Mouse (Mus musculus) forebrain, embryonic 13.5 days (tissue): ENCODE results near the gene Prdm16. TPM values are rescaled to one million over a fixed set of nuclear protein-coding genes. Genes with fewer than 3 reads are reported as not detected.

ENCODE experiments used
- ATAC-seq: fragments of 200-750 bp; cut with Nextera tagmentation; 2 replicates; pipeline ENCODE4 v1.8.0; 2017
- H3K27ac ChIP-seq: fragments of 300-500 bp; sonication (generic); 2 replicates; pipeline ENCODE4 v1.5.1; 2015; ENCODE audit warnings: inconsistent platforms, mild to moderate bottlenecking, moderate library complexity
- H3K27me3 ChIP-seq: fragments of 300-500 bp; sonication (generic); 2 replicates; pipeline ENCODE4 v1.6.1; 2015; ENCODE audit warnings: mild to moderate bottlenecking, inconsistent platforms
- H3K36me3 ChIP-seq: fragments of 300-500 bp; sonication (generic); 2 replicates; pipeline ENCODE4 v1.6.1; 2015; ENCODE audit warnings: mild to moderate bottlenecking, inconsistent platforms; ENCODE audit not compliant: poor library complexity, severe bottlenecking
- H3K4me1 ChIP-seq: fragments of 300-500 bp; sonication (generic); 2 replicates; pipeline ENCODE4 v1.6.1; 2015; ENCODE audit warnings: inconsistent platforms
- H3K4me2 ChIP-seq: fragments of 300-500 bp; sonication (generic); 2 replicates; pipeline ENCODE4 v1.6.1; 2015; ENCODE audit warnings: inconsistent platforms, mild to moderate bottlenecking, moderate library complexity
- H3K4me3 ChIP-seq: fragments of 300-500 bp; sonication (generic); 2 replicates; pipeline ENCODE4 v1.5.1; 2015; ENCODE audit warnings: mild to moderate bottlenecking, inconsistent platforms
- H3K9ac ChIP-seq: fragments of 300-500 bp; sonication (generic); 2 replicates; pipeline ENCODE4 v1.6.1; 2015; ENCODE audit warnings: mild to moderate bottlenecking, inconsistent platforms
- H3K9me3 ChIP-seq: fragments of 300-500 bp; sonication (generic); replicated peaks from 2 replicates; pipeline ENCODE4 v1.6.1; 2016; ENCODE audit warnings: inconsistent platforms
- WGBS: fragments of 180-500 bp; shearing (Covaris S2); methylation state at CpG from one replicate; pipeline ENCODE4 v1.1.7; 2015; 5-methylcytosine and 5-hydroxymethylcytosine counted together
- polyA plus RNA-seq: library from polyadenylated mRNA; unstranded; fragments of >200 nt; fragmentation: Nextera tagmentation; extraction: Ambion mirVana; gene quantifications from 2 replicates; pipeline ENCODE4 v1.2.1, GENCODE M21; 2015

The Prdm16 gene
- polyA plus RNA-seq, 1 experiment from 2014 or later = 41.3 TPM

GRCm38 (mm10) chr4:154638320-154638886, 1.7 kb upstream of the Prdm16 start:
- peaks cover 63% of the 10 kb centered on the region for H3K27me3 ChIP-seq
- 6% methylated on average over 15 of the region's 15 CpGs for WGBS
- no peaks in the 10 kb centered on the region for H3K36me3 ChIP-seq
- peak overlapping the region; percentile 88 for H3K4me2 ChIP-seq
- peak overlapping the region; percentile 95 for H3K27ac ChIP-seq
- peak; percentile 15; the same call in 1 of the 2 replicates for ATAC-seq
- no peaks in the 10 kb centered on the region for H3K9me3 ChIP-seq
- peaks cover 75% of the 10 kb centered on the region for H3K4me1 ChIP-seq
- H3K9ac ChIP-seq = peak overlapping the region; percentile 98
- peak overlapping the region; percentile 80 for H3K4me3 ChIP-seq

- Histone ChIP-seq H3K4me1 (peaks cover 82% of the 10 kb centered on the region), H3K4me3 (peak overlapping the region; percentile 80), H3K4me2 (peak overlapping the region; percentile 88), H3K9me3 (no peaks in the 10 kb centered on the region), H3K27me3 (peaks cover 62% of the 10 kb centered on the region), H3K9ac (peak overlapping the region; percentile 98), H3K27ac (peak overlapping the region; percentile 95), H3K36me3 (no peaks in the 10 kb centered on the region)
- 0 out of 2 replicates have a peak, but pooled peaks have one; percentile 17 for ATAC-seq
- under 1% methylated on average over 48 of the region's 73 CpGs for WGBS
Measured at GRCm38 (mm10) chr4:154637468-154638319, 1.0 kb upstream of the Prdm16 start.

DNA sequence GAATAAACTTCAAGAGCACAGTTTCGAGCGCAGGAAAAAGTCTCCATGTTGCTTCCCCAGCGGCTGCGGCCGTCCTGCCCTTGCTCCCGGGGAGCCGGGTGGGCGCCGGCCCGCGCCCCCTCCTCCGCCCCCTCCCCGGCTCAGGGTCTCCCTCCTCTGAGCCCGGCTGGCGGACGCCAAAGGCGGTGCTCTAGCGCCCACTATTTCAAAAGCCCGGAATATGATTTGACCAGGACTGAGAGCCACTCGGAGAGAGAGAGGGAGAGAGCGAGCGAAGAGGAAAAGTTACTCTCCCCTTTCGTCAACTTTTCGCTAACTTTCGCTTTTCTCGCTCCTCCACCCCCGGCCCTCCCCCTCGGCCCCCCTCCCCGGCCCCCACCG, 630 bp downstream of the Prdm16 start:
- peak; percentile 58 for ATAC-seq

GRCm38 (mm10) chr4:154635241-154636052, 1.2 kb downstream of the Prdm16 start:
- no peaks in the 10 kb centered on the region for H3K36me3 ChIP-seq
- peaks cover 59% of the 10 kb centered on the region for H3K27me3 ChIP-seq
- peaks cover 89% of the 10 kb centered on the region for H3K4me1 ChIP-seq
- H3K27ac ChIP-seq = peak overlapping the region; percentile 95
- under 1% methylated on average over 78 of the region's 94 CpGs for WGBS
- peak overlapping the region; percentile 80 for H3K4me3 ChIP-seq
- ATAC-seq = peak; percentile 34; the same call in 1 of the 2 replicates
- H3K4me2 ChIP-seq = peak overlapping the region; percentile 88
- H3K9me3 ChIP-seq = no peaks in the 10 kb centered on the region
- H3K9ac ChIP-seq = peak overlapping the region; percentile 98

More for the DNA sequence above, 630 bp downstream of the Prdm16 start:
- Histone ChIP-seq H3K9me3 (no peaks in the 10 kb centered on the region), H3K36me3 (no peaks in the 10 kb centered on the region), H3K4me3 (peak overlapping the region; percentile 80), H3K27ac (peak overlapping the region; percentile 95), H3K27me3 (peaks cover 61% of the 10 kb centered on the region), H3K9ac (peak overlapping the region; percentile 98), H3K4me2 (peak overlapping the region; percentile 88), H3K4me1 (peaks cover 88% of the 10 kb centered on the region)
- WGBS = under 1% methylated on average over 18 of the region's 30 CpGs

DNA sequence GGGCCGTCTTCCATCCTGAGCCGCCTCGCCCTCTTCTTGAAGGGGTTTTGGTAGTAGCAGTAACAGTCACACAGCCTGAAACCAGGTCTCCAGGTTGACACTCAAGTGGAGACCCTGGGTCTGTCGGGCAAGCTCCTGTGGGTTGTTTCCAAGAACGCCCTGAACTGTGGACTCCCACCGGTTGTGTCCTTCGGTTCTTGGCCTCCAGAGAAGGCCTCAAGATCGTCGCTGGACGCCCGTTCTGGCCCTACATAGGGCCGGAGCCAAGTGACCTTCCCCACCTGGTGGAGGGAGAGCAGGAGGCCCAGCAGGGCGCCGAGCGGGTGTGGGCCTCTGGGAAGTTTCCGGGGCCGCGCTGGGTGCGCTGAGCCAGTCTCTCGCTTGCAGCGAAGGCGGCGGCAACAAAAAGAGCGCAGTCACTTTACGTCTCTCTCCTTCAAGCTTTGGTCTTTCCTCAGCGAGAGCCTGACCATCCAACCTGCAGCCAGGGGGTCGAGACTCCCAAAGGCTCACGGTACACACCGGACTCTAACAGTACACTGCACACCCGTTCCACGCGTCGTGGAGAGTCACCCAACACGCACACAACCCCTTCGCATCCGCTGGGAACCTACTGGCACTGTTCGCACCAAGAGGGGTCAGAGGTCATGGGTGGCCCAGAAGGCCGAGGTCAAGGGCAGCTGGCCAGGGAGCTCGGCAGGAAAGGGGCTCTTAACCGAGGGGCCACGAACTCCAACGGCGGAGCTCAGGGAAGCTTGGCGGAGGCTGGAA, 2.0 kb downstream of the Prdm16 start:
- no peaks in the 10 kb centered on the region for H3K36me3 ChIP-seq
- H3K4me2 ChIP-seq = peak overlapping the region; percentile 88
- peak overlapping the region; percentile 80 for H3K4me3 ChIP-seq
- 5% methylated on average over 43 of the region's 44 CpGs for WGBS
- no peaks in the 10 kb centered on the region for H3K9me3 ChIP-seq
- peak overlapping the region; percentile 98 for H3K9ac ChIP-seq
- H3K4me1 ChIP-seq = peaks cover 88% of the 10 kb centered on the region
- peaks cover 51% of the 10 kb centered on the region for H3K27me3 ChIP-seq
- peak overlapping the region; percentile 95 for H3K27ac ChIP-seq
- no peak for ATAC-seq

DNA sequence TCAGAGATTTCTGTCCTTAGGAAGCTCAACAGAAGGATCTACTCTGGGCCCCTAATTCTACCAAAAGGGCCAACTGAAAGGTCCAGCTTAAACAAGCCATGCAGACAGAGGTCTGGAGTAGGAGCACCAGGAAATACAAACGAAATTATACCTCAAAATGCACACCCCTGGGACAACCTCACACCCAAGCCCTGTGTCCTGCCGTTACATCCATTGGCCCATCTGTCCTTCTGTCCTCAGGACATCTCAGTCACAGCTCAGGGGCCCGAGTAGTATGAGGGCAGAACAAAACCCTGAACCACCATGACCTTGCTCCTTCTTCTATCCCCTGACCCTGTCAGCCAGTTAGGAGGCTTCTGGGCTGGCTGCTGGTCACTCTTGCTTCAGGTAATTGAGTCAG, 2.7 kb downstream of the Prdm16 start:
- ATAC-seq = no peak
- Histone ChIP-seq H3K27ac (peak overlapping the region; percentile 95; the same call in 1 of the 2 replicates), H3K4me3 (peak overlapping the region; percentile 80), H3K9ac (peak overlapping the region; percentile 98), H3K36me3 (no peaks in the 10 kb centered on the region), H3K4me1 (peaks cover 88% of the 10 kb centered on the region), H3K27me3 (peaks cover 45% of the 10 kb centered on the region), H3K9me3 (no peaks in the 10 kb centered on the region), H3K4me2 (peak overlapping the region; percentile 88)
- WGBS = 23% methylated on average over 3 of the region's 3 CpGs

- H3K9me3 ChIP-seq = no peaks in the 10 kb centered on the region
- peak overlapping the region; percentile 88 for H3K4me2 ChIP-seq
- peaks cover 91% of the 10 kb centered on the region for H3K4me1 ChIP-seq
- no peaks in the 10 kb centered on the region for H3K36me3 ChIP-seq
- H3K4me3 ChIP-seq = peak overlapping the region; percentile 80
- WGBS = 21% methylated on average over 14 of the region's 14 CpGs
- ATAC-seq = 0 out of 2 replicates have a peak, but pooled peaks have one; percentile 11
- peaks cover 39% of the 10 kb centered on the region for H3K27me3 ChIP-seq
- peak overlapping the region; percentile 95 for H3K27ac ChIP-seq
- peak overlapping the region; percentile 98 for H3K9ac ChIP-seq
Measured at GRCm38 (mm10) chr4:154632800-154633764, 3.6 kb downstream of the Prdm16 start.

GRCm38 (mm10) chr4:154630763-154631162, 5.9 kb downstream of the Prdm16 start:
- Histone ChIP-seq H3K4me1 (peaks cover 98% of the 10 kb centered on the region), H3K27me3 (peaks cover 35% of the 10 kb centered on the region), H3K36me3 (no peaks in the 10 kb centered on the region), H3K27ac (peak overlapping the region; percentile 14; the same call in 1 of the 2 replicates), H3K4me3 (peak overlapping the region; percentile 13), H3K4me2 (peak overlapping the region; percentile 88), H3K9me3 (no peaks in the 10 kb centered on the region), H3K9ac (peak overlapping the region; percentile 52)
- ATAC-seq = no peak
- 46% methylated on average over 3 of the region's 3 CpGs for WGBS

DNA sequence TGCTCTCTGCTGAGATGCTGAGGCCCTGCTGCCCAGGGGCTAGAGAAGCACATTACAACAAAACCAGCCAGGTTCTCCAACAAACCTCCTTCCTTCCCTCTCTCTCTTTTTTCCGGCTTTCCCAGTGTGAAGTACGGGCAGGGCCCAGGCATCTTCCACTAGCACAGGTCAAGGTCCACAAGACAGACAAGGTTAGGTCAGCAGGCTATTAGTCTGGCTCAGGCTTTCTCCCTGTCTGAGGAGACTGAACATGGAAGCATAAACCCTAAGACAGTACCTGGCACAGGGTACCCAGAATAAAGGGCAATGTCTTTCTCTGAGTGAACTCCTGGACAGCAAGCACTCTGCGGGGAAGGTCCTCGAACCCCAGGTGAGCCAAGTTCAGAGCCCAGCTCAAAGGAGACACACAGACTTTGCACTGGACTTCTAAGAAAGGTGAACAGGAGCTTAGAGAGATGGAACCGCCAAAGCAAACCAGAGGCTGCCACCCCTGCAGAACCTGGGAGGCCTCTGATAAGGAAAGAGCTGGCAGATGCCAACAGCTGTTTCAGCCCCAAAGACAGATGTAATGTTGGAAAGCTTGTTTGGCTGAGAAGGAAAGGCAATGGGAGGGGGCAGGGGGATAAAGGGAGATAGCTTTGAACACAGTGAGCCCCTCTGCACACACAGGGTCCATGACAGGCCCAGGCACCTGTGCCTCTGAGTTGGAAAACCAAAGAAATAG, 9.1 kb downstream of the Prdm16 start:
- H3K27me3 ChIP-seq = peaks cover 13% of the 10 kb centered on the region
- ATAC-seq = no peak

DNA sequence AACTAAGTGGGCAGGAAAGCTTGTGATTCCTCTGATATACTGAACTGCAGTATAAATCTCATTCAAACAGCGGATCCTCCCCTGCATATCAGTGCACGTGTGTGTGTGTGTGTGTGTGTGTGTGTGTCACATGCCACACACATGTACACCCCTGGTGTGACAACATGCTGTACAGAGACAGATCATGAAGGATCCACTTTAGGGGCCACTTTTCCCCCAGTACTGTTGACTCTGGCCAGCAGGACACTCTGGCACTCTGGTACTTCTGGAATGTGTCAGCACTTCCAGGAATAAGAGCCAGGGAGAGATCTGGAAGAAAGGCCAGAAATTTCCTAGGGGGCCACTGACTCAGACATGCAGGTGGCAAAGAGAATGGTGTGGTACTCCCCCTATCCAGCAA, 10.4 kb downstream of the Prdm16 start:
- Histone ChIP-seq H3K4me3 (no peak overlapping the region), H3K9ac (no peak overlapping the region), H3K27ac (peak overlapping the region; percentile 16), H3K27me3 (peaks cover 6% of the 10 kb centered on the region; the same call in 1 of the 2 replicates), H3K4me2 (no peak overlapping the region), H3K4me1 (peaks cover 94% of the 10 kb centered on the region), H3K36me3 (no peaks in the 10 kb centered on the region), H3K9me3 (no peaks in the 10 kb centered on the region)
- no peak for ATAC-seq
- 83% methylated on average over 2 of the region's 2 CpGs for WGBS

More for the DNA sequence above, 9.1 kb downstream of the Prdm16 start:
- WGBS = 79% methylated on average over 5 of the region's 5 CpGs
- H3K9me3 ChIP-seq = no peaks in the 10 kb centered on the region
- H3K4me1 ChIP-seq = peaks cover 95% of the 10 kb centered on the region
- H3K27ac ChIP-seq = peak overlapping the region; percentile 16
- H3K36me3 ChIP-seq = no peaks in the 10 kb centered on the region
- peak overlapping the region; percentile 20 for H3K4me2 ChIP-seq
- H3K9ac ChIP-seq = peak overlapping the region; percentile 34
- no peak overlapping the region for H3K4me3 ChIP-seq
